Mouse (Mus musculus): ENCODE measurements around the gene Manbal. TPM values are rescaled to one million over a fixed set of nuclear protein-coding genes. Genes with fewer than 3 reads are reported as not detected.

Manbal gene
- 97.6 and 107 TPM in 2 replicates for polyA plus RNA-seq (2012; rRNA removed; ENCODE audit: low replicate concordance)

GRCm38 (mm10) chr2:157367184-157367893 lies at the start of gene Manbal:
Gene Manbal, plus strand, starts transcription at chr2:157367594.

GRCm38 (mm10) chr2:157347361-157348159 lies 19.8 kb upstream of the Manbal start, which contains the start of gene Ghrh:
Gene Ghrh, minus strand, starts transcription at chr2:157347506.

DNA sequence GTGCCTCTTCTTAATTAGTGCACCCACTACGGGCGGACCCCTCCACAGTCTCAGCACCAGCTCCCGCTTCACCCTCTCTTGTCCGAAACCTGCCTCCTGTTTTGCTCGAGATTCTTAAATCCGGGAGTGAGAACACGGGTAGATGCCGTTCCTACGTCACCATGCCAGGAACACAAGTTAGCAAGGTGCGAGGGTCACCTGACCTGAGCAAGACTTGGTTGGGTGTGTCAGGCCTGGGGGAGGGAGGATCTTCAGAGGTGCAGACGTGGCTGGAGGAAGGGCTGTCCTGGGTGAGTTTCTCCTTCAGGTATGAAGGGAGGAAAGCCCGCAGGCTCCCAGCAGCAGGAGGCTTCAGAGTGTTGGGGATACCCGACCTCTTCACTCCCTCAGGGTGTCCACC lies 50.8 kb downstream of the Manbal start, which contains the start of gene Src:
Gene Src, plus strand, starts transcription at position 239 of the 400 bp plus-strand sequence.

Other genes starting within 250 kb of the Manbal start
- gene Samhd1, start 232.3 kb upstream of the Manbal start, polyA plus RNA-seq (2012; rRNA removed; ENCODE audit: low replicate concordance) = 45.1 and 45.5 TPM in 2 replicates
- 3.3 and 7.1 TPM in 2 replicates for gene Rbl1, start 163.1 kb upstream of the Manbal start, polyA plus RNA-seq (2012; rRNA removed; ENCODE audit: low replicate concordance)
- 284 and 285 TPM in 2 replicates for gene Rpn2, start 88.6 kb upstream of the Manbal start, polyA plus RNA-seq (2012; rRNA removed; ENCODE audit: low replicate concordance)
- 0.16 and 0.19 TPM in 2 replicates for gene Mroh8, start 88.0 kb upstream of the Manbal start, polyA plus RNA-seq (2012; rRNA removed; ENCODE audit: low replicate concordance)
- 0.43 TPM in 1 of 2 replicates, not detected in the other for gene Ghrh, start 20.1 kb upstream of the Manbal start, polyA plus RNA-seq (2012; rRNA removed; ENCODE audit: low replicate concordance)
- 17.7 and 47.7 TPM in 2 replicates for gene Src, start 50.9 kb downstream of the Manbal start, polyA plus RNA-seq (2012; rRNA removed; ENCODE audit: low replicate concordance)
- gene Nnat, start 192.5 kb downstream of the Manbal start, polyA plus RNA-seq (2012; rRNA removed; ENCODE audit: low replicate concordance) = 218 and 2,123 TPM in 2 replicates
- gene Blcap, start 203.7 kb downstream of the Manbal start, polyA plus RNA-seq (2012; rRNA removed; ENCODE audit: low replicate concordance) = 78.9 and 166 TPM in 2 replicates

All from subcutaneous adipose tissue, adult 2 months (tissue).